Mouse (Mus musculus) intestine, postnatal 0 days (tissue): Measurements from ENCODE around the gene Hic2. TPM values are rescaled to one million over a fixed set of nuclear protein-coding genes. Genes with fewer than 3 reads are reported as not detected.

Experiments
- ATAC-seq: fragments of 200-750 bp; cut with Nextera tagmentation; 2 replicates; pipeline ENCODE4 v1.8.0; 2017; ENCODE audit warnings: mild to moderate bottlenecking, moderate TSS enrichment, moderate library complexity
- H3K27ac ChIP-seq: fragments of 300-500 bp; sonication (generic); 2 replicates; pipeline ENCODE4 v1.5.1; 2014; ENCODE audit warnings: mild to moderate bottlenecking, low read depth, low read length, moderate library complexity
- H3K27me3 ChIP-seq: fragments of 300-500 bp; sonication (generic); replicated peaks from 2 replicates; pipeline ENCODE4 v1.6.1; 2014; ENCODE audit warnings: low read length, mixed read lengths; ENCODE audit not compliant: control insufficient read depth, insufficient read depth
- H3K36me3 ChIP-seq: fragments of 300-500 bp; sonication (generic); 2 replicates; pipeline ENCODE4 v1.6.1; 2014; ENCODE audit warnings: mild to moderate bottlenecking, moderate library complexity; ENCODE audit not compliant: control insufficient read depth, insufficient read depth
- H3K4me1 ChIP-seq: fragments of 300-500 bp; sonication (generic); replicated peaks from 2 replicates; pipeline ENCODE4 v1.6.1; 2014; ENCODE audit warnings: antibody characterized with exemption, low read length, mixed read lengths; ENCODE audit not compliant: control insufficient read depth, insufficient read depth
- H3K4me2 ChIP-seq: fragments of 300-500 bp; sonication (generic); replicated peaks from 2 replicates; pipeline ENCODE4 v1.6.1; 2014; ENCODE audit warnings: low read depth, mild to moderate bottlenecking, moderate library complexity
- H3K4me3 ChIP-seq: fragments of 300-500 bp; sonication (generic); 2 replicates; pipeline ENCODE4 v1.5.1; 2014; ENCODE audit warnings: low read depth, low read length
- H3K9ac ChIP-seq: fragments of 300-500 bp; sonication (generic); 2 replicates; pipeline ENCODE4 v1.6.1; 2014; ENCODE audit warnings: mild to moderate bottlenecking, low read depth, low read length
- H3K9me3 ChIP-seq: fragments of 300-500 bp; sonication (generic); 2 replicates; pipeline ENCODE4 v1.6.1; 2016; ENCODE audit warnings: mixed run types; ENCODE audit not compliant: control insufficient read depth
- CTCF ChIP-seq: sonication (generic); IDR thresholded peaks from 2 replicates; pipeline ENCODE4 v1.5.1; 2016; ENCODE audit warnings: low read depth, mild to moderate bottlenecking, control low read depth, antibody characterized with exemption, moderate library complexity
- WGBS: fragments of 180-500 bp; shearing (Covaris S2); extraction: QIAGEN DNeasy Blood & Tissue Kit; methylation state at CpG from one replicate; pipeline ENCODE4 v1.1.7; 2014; 5-methylcytosine and 5-hydroxymethylcytosine counted together
- polyA plus RNA-seq: library from polyadenylated mRNA; unstranded; fragments of >200 nt; fragmentation: Nextera tagmentation; extraction: Ambion mirVana; gene quantifications from 2 replicates; pipeline ENCODE4 v1.2.1, GENCODE M21; 2015

Gene Hic2
- 1.4 and 1.9 TPM in 2 replicates for polyA plus RNA-seq

- Histone ChIP-seq H3K27ac (peak within 1 kb of the TSS; percentile 88), H3K9me3 (no peaks in the 10 kb centered on the region), H3K4me3 (peak within 1 kb of the TSS; percentile 86), H3K4me2 (peak within 1 kb of the TSS; percentile 98), H3K27me3 (no peaks in the 10 kb centered on the region), H3K9ac (peak within 1 kb of the TSS; percentile 94), H3K4me1 (peaks cover 19% of the 10 kb centered on the region), H3K36me3 (no peaks in the 10 kb centered on the region)
- no peak for TF ChIP-seq CTCF
- WGBS: 4% methylated on average over 55 of the region's 59 CpGs
- ATAC-seq: peak; percentile 96
Observed at GRCm38 (mm10) chr16:17232794-17233701, at the start of gene Hic2. Hic2 (plus strand) TSS chr16:17233572.

GRCm38 (mm10) chr16:17185475-17185874, 47.9 kb upstream of the Hic2 start:
- peaks cover 3% of the 10 kb centered on the region; the same call in 1 of the 2 replicates for H3K36me3 ChIP-seq
- H3K4me3 ChIP-seq: no peak overlapping the region
- H3K9me3 ChIP-seq: no peaks in the 10 kb centered on the region
- no peaks in the 10 kb centered on the region for H3K27me3 ChIP-seq
- H3K4me1 ChIP-seq: 0 out of 2 replicates have a peak, but pooled peaks cover 2% of the 10 kb centered on the region
- H3K4me2 ChIP-seq: no peak overlapping the region
- no peak for TF ChIP-seq CTCF
- H3K9ac ChIP-seq: no peak overlapping the region
- ATAC-seq: no peak
- H3K27ac ChIP-seq: no peak overlapping the region

GRCm38 (mm10) chr16:17193823-17194222, 39.5 kb upstream of the Hic2 start:
- Histone ChIP-seq H3K27me3 (no peaks in the 10 kb centered on the region), H3K4me3 (no peak overlapping the region), H3K4me2 (no peak overlapping the region), H3K9me3 (no peaks in the 10 kb centered on the region), H3K4me1 (0 out of 2 replicates have a peak, but pooled peaks cover 6% of the 10 kb centered on the region), H3K9ac (no peak overlapping the region), H3K27ac (no peak overlapping the region), H3K36me3 (0 out of 2 replicates have a peak, but pooled peaks cover 4% of the 10 kb centered on the region)
- WGBS: 88% methylated on average over 4 of the region's 4 CpGs
- no peak for TF ChIP-seq CTCF
- ATAC-seq: no peak

- Histone ChIP-seq H3K4me1 (0 out of 2 replicates have a peak, but pooled peaks cover 4% of the 10 kb centered on the region), H3K9ac (peak overlapping the region; percentile 99), H3K4me2 (peak overlapping the region; percentile 74), H3K4me3 (peak overlapping the region; percentile 99), H3K27ac (peak overlapping the region; percentile 81), H3K36me3 (no peaks in the 10 kb centered on the region), H3K27me3 (no peaks in the 10 kb centered on the region), H3K9me3 (no peaks in the 10 kb centered on the region)
- WGBS: 1% methylated on average over 24 of the region's 24 CpGs
- 0 out of 2 replicates have a peak, but pooled peaks have one; percentile 3 for ATAC-seq
- TF ChIP-seq CTCF: no peak
Observed at GRCm38 (mm10) chr16:17200121-17200952, 33.0 kb upstream of the Hic2 start.

DNA sequence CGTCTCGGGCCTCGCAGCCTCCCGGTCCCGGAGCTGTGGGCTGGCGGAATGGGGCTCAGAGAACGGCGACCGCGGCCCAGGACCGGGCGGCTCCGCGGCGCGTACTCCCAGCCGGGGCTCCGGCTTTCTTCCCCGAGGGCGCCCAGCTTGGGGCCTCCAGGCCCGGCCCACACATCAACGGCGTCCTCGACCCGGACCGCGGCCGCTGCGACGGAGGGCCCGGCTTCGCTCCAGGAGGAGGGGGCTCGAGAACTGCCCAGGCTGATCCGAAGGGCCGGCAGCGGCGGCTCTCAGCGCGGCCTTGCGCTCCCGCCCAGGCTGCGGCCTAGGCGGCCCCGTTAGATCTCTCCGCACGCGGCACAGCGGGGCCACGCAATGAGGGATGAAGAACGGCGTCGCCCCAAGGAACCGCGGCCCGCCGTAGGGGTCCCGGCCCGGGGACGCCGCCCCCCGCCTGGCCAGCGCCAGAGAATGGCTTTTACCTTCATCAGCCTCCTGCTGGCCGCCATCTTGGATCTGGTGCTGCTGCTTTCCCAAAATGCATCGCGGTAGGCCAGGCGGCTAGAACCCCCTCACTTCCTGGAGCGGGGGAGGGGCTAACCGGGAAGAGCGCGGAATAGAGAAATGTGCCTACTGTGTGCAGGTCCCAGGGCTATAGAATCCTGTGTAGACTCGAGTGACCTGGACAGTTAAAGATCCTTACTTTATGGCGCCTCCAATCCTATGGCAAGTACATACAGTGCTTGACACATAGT, 32.2 kb upstream of the Hic2 start:
- no peaks in the 10 kb centered on the region for H3K27me3 ChIP-seq
- under 1% methylated on average over 72 of the region's 72 CpGs for WGBS
- H3K4me3 ChIP-seq: peak overlapping the region; percentile 99
- peak overlapping the region; percentile 99 for H3K9ac ChIP-seq
- no peaks in the 10 kb centered on the region for H3K36me3 ChIP-seq
- peak overlapping the region; percentile 81 for H3K27ac ChIP-seq
- no peaks in the 10 kb centered on the region for H3K9me3 ChIP-seq
- 0 out of 2 replicates have a peak, but pooled peaks have one; percentile 2 for TF ChIP-seq CTCF
- H3K4me1 ChIP-seq: 0 out of 2 replicates have a peak, but pooled peaks cover 4% of the 10 kb centered on the region
- peak overlapping the region; percentile 74 for H3K4me2 ChIP-seq
- peak; percentile 77 for ATAC-seq
